Mouse (Mus musculus) hindbrain, postnatal 0 days (tissue): ENCODE measurements at regions not wholly inside any gene's neighbourhood (a gene's known extent, or its start where the extent isn't known, plus 50 kb on each side); places are given as distances from the start of the nearest gene placed in this dataset.
"Not testable (repeated sequence)": the region's sequence is repeated elsewhere in the genome, so short reads cannot be mapped to it uniquely, and the experiment has no call there.

Source experiments
- ATAC-seq: fragments of 200-750 bp; cut with Nextera tagmentation; 2 replicates; pipeline ENCODE4 v1.8.0; 2017; ENCODE audit warnings: mild to moderate bottlenecking, moderate TSS enrichment, moderate library complexity
- DNase-seq: peaks from one replicate; pipeline ENCODE4 v3.0.0-alpha.2; 2015; ENCODE audit warnings: low spot score
- H3K27ac ChIP-seq: fragments of 300-500 bp; sonication (generic); 2 replicates; pipeline ENCODE4 v1.5.1; 2014; ENCODE audit warnings: mild to moderate bottlenecking
- H3K27me3 ChIP-seq: fragments of 300-500 bp; sonication (generic); 2 replicates; pipeline ENCODE4 v1.6.1; 2014; ENCODE audit warnings: low read length, mixed read lengths; ENCODE audit not compliant: insufficient read depth
- H3K36me3 ChIP-seq: fragments of 300-500 bp; sonication (generic); 2 replicates; pipeline ENCODE4 v1.6.1; 2014; ENCODE audit warnings: low read length, mixed read lengths; ENCODE audit not compliant: insufficient read depth
- H3K4me1 ChIP-seq: fragments of 300-500 bp; sonication (generic); 2 replicates; pipeline ENCODE4 v1.6.1; 2014; ENCODE audit warnings: antibody characterized with exemption, low read length, mixed read lengths; ENCODE audit not compliant: insufficient read depth
- H3K4me2 ChIP-seq: fragments of 300-500 bp; sonication (generic); 2 replicates; pipeline ENCODE4 v1.6.1; 2014; ENCODE audit warnings: low read depth, mild to moderate bottlenecking, low read length, moderate library complexity, mixed read lengths
- H3K4me3 ChIP-seq: fragments of 300-500 bp; sonication (generic); 2 replicates; pipeline ENCODE4 v1.5.1; 2014; ENCODE audit warnings: low read length
- H3K9ac ChIP-seq: fragments of 300-500 bp; sonication (generic); replicated peaks from 2 replicates; pipeline ENCODE4 v1.6.1; 2014; ENCODE audit warnings: mild to moderate bottlenecking, low read length, moderate library complexity, mixed read lengths
- H3K9me3 ChIP-seq: fragments of 300-500 bp; sonication (generic); 2 replicates; pipeline ENCODE4 v1.6.1; 2016; ENCODE audit warnings: low read length, mixed read lengths
- CTCF ChIP-seq: IDR thresholded peaks from 2 replicates; pipeline ENCODE4 v1.5.1; 2016; ENCODE audit warnings: antibody characterized with exemption, control low read depth, low read depth
- WGBS: fragments of 180-500 bp; shearing (Covaris S2); extraction: QIAGEN DNeasy Blood & Tissue Kit; methylation state at CpG from one replicate; pipeline ENCODE4 v1.1.7; 2014; 5-methylcytosine and 5-hydroxymethylcytosine counted together

DNA sequence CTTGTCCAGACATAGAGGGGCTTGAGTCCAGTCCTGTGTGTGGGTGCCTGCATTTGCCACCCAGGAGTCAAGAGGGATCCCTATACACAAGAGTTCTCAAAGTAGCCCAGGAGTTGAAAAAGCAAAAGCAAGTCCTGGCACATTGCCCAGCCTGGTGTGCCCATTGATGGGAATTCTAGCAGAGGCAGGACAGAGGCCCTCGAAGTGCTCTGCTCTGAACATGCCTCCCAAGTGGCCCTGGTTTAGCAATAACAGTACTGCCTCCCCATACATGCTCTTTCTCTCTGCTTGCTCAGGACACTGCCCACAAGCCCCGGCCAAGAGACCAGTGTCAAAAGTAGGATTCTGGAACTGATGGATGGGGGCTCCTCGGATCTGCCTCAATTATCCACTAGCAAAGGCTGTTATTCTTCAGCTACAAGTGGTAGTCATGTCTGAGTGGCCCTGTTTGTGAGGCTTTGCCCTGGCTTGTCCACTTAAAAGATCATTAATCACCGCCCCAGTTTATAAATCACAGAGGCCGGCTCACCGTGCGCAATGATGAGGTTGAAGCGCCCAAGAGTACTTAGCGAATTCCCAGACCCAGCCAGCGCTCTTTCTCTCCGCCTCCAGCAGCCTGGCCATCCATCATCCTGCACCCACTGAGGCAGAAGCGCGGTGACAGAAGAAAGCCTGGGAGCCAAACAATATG is 190.3 kb upstream of the Irx4 start:
- peak; percentile 67 for ATAC-seq
- DNase-seq, result peak; percentile 64

DNA sequence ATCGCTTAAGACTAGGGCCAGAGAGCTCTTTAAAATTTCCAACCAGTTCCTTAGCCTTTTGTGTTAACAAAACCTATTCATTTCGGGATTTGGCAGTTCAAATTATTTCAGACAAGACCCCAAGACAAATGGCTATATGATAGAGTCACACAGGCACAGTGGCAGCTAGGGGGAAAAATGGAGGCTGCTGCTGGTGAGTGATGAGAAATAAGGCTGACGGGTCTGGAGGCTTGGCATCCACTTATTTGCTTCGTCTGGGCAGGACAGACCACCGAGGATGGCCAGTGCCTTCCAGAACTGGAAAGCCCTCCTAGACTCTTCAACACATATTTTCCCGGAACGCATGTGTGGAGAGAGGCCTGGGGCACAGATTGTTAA is 189.8 kb upstream of the Irx4 start:
- no peak overlapping the region for H3K4me2 ChIP-seq
- no peaks in the 10 kb centered on the region for H3K27me3 ChIP-seq
- 23% methylated on average over 7 of the region's 7 CpGs for WGBS
- DNase-seq (no peak), ATAC-seq (peak; percentile 16)
- no peak overlapping the region for H3K9ac ChIP-seq
- H3K4me3 ChIP-seq, result no peak overlapping the region
- H3K4me1 ChIP-seq, result peaks cover 9% of the 10 kb centered on the region; the same call in 1 of the 2 replicates
- no peaks in the 10 kb centered on the region for H3K36me3 ChIP-seq
- H3K27ac ChIP-seq, result 0 out of 2 replicates have a peak overlapping the region, but pooled peaks have one; percentile 37
- H3K9me3 ChIP-seq, result no peaks in the 10 kb centered on the region
- no peak; the same call in 1 of the 2 replicates for TF ChIP-seq CTCF

More for the DNA sequence above, 190.3 kb upstream of the Irx4 start:
- WGBS, result 22% methylated on average over 13 of the region's 13 CpGs
- no peak for TF ChIP-seq CTCF
- Histone ChIP-seq H3K9ac (no peak overlapping the region), H3K4me3 (no peak overlapping the region), H3K4me1 (peaks cover 9% of the 10 kb centered on the region; the same call in 1 of the 2 replicates), H3K27ac (0 out of 2 replicates have a peak overlapping the region, but pooled peaks have one; percentile 37), H3K27me3 (no peaks in the 10 kb centered on the region), H3K36me3 (no peaks in the 10 kb centered on the region), H3K4me2 (no peak overlapping the region), H3K9me3 (no peaks in the 10 kb centered on the region)

DNA sequence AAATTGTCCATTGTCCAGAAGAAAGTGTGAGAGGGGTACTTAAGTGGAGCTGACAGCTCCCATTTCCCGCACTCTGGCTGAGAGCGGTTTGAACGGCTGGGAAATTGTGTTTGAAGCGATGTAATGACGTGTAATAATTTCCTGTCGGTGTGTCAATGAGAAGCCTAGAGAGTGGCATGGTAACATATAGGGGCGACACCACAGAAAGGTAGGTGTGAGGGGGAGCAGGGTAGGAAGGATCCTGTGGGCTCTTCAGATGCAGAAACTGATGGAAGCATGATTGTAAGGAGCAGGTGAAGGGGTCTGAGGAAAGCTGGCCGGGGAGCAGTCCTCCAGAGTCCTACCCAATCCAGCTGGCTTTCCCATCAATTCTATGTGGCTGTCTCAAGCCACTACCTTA is 189.2 kb upstream of the Irx4 start:
- no peak for TF ChIP-seq CTCF
- H3K4me2 ChIP-seq, result no peak overlapping the region
- H3K27ac ChIP-seq, result 0 out of 2 replicates have a peak overlapping the region, but pooled peaks have one; percentile 37
- H3K27me3 ChIP-seq, result no peaks in the 10 kb centered on the region
- no peaks in the 10 kb centered on the region for H3K36me3 ChIP-seq
- H3K4me3 ChIP-seq, result no peak overlapping the region
- DNase-seq, result no peak
- WGBS, result 34% methylated on average over 8 of the region's 8 CpGs
- H3K9me3 ChIP-seq, result no peaks in the 10 kb centered on the region
- ATAC-seq, result no peak
- peaks cover 9% of the 10 kb centered on the region; the same call in 1 of the 2 replicates for H3K4me1 ChIP-seq
- H3K9ac ChIP-seq, result no peak overlapping the region

DNA sequence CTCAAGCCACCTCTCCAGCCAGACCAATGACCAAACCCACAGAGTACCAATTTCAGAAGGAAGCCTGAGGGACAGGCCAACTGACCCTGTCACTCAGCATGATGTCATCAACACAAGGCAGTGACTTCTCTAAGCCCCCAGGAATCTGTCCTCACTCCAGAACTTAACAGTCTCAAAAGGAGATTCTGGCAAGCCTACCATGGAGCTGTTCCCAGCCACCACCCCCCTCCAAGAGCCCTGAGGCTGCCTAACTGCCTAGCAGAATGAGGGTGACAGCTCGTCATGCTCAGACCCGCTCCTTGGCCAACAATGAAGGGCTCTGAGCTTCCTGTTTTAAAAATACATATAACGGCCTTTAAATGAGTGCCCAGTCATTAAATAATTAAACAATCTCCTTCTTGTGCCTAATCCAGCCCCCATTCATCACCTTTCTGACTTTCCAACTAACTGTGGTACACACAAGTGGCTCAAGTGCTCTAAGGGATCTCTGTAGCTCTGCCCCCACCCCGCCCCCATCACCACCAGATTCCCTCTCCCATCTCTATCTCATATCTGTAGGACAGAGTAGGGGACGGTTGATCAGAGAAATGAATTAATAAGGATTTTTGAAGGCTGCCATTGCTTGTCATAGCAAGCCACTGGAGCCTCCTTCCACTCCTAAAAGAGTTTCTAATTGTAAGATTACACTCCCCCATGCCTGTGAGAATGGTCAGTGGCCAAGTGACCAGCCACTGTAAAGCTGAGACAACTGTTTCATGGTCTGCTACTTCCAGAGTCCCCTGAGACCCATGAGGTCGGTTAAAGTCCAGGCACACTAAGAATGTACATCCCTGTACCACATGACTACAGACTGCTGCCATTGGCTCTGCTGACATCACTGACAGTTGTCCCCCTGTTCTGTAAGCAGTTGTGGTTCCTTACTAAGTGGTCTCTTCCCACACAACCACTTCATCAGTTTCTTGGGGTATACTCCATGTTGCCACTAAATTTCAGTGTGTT is 188.1 kb upstream of the Irx4 start:
- H3K27me3 ChIP-seq, result no peaks in the 10 kb centered on the region
- H3K27ac ChIP-seq, result no peak overlapping the region
- H3K4me1 ChIP-seq, result peaks cover 9% of the 10 kb centered on the region; the same call in 1 of the 2 replicates
- H3K9ac ChIP-seq, result no peak overlapping the region
- H3K9me3 ChIP-seq, result no peaks in the 10 kb centered on the region
- H3K4me3 ChIP-seq, result no peak overlapping the region
- H3K4me2 ChIP-seq, result no peak overlapping the region
- TF ChIP-seq CTCF, result no peak
- ATAC-seq (peak; percentile 78), DNase-seq (peak; percentile 72)
- WGBS, result 48% methylated on average over 6 of the region's 6 CpGs
- no peaks in the 10 kb centered on the region for H3K36me3 ChIP-seq

DNA sequence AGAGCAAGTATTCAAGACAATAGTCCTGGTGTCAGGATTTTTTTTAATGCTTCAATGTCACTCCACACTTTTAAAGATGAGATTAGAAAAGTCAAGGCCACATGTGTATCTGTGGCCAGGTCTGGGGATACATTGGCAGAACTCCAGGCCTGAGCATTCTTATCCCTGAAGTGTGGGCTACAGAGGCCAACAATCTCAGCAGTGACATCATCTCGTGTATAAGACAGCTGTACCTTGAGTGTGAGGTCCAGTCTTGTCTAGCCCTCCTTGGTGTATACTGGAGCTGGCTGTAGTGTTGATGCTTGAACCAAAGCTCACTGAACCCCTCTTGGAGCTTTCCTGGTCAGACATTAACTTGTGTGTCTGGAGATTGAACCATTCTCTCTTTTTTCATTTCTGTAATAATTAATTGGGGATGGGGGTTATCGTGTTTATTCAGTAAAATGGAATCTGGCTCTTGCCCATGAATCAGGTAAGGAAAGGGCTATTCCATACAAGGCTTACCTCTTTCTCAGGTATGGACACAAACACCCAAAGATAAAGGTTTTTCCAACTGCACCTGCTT is 182.3 kb upstream of the Irx4 start:
- H3K4me2 ChIP-seq, result no peak overlapping the region
- no peak for TF ChIP-seq CTCF
- no peak for ATAC-seq
- H3K27ac ChIP-seq, result no peak overlapping the region
- no peaks in the 10 kb centered on the region for H3K9me3 ChIP-seq
- H3K27me3 ChIP-seq, result no peaks in the 10 kb centered on the region
- no peaks in the 10 kb centered on the region for H3K36me3 ChIP-seq
- 66% methylated on average over 2 of the region's 2 CpGs for WGBS
- no peak overlapping the region for H3K4me3 ChIP-seq
- DNase-seq, result no peak
- no peaks in the 10 kb centered on the region for H3K4me1 ChIP-seq
- H3K9ac ChIP-seq, result no peak overlapping the region

DNA sequence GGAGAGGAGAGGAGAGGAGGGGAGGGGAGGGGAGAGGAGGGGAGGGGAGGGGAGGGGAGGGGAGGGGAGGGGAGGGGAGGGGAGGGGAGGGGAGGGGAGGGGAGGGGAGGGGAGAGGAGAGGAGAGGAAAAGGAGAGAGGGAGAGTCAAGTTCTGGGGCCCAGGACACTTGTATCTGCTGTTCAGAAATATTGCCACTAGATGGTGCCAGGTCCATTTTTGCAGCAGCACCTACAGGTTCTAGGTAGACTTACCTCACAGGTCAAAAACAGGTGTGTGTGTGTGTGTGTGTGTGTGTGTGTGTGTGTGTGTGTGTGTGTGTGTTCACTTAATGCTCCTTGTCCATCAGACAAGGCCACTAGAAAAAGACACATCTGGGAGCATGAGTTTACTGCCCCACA is 172.5 kb upstream of the Irx4 start:
- H3K36me3 ChIP-seq, H3K4me3 ChIP-seq, ATAC-seq, H3K27ac ChIP-seq, H3K4me2 ChIP-seq, H3K9ac ChIP-seq, H3K27me3 ChIP-seq, DNase-seq, H3K9me3 ChIP-seq, H3K4me1 ChIP-seq: not testable (repeated sequence)
- peak; percentile 48 for TF ChIP-seq CTCF
